Mouse (Mus musculus): Measurements from ENCODE around the gene Cmtm7.

Gene Cmtm7

GRCm38 (mm10) chr9:114794491-114794890 is 12.8 kb upstream of the Cmtm7 start:
- no peak for DNase-seq (ENCODE audit: low read depth)

DNA sequence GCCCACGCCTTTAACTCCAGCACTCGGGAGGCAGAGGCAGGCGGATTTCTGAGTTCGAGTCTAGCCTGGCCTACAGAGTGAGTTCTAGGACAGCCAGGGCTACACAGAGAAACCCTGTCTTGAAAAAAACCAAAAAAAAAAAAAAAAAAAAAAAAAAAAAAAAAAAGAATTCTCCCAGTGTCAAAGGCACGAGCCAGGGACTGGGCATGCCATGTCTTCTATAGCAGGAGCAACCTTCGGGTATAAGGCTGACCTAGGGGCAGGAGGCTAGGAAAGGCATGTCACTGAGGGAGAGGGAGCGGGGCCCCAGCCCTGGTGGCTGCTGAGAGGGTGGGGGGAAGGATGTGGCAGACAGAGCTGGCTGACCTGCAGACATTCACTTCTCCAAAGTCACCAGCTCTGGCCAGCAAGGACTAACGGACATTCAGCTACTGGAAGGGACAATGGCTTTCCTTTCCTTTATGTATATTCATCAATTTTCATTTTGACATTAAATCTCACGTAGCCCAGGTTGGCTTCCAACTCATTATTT is 12.2 kb upstream of the Cmtm7 start:
- DNase-seq (ENCODE audit: low read depth): no peak

- DNase-seq (ENCODE audit: low read depth): no peak
Observed at GRCm38 (mm10) chr9:114789989-114790388, 8.3 kb upstream of the Cmtm7 start.

DNA sequence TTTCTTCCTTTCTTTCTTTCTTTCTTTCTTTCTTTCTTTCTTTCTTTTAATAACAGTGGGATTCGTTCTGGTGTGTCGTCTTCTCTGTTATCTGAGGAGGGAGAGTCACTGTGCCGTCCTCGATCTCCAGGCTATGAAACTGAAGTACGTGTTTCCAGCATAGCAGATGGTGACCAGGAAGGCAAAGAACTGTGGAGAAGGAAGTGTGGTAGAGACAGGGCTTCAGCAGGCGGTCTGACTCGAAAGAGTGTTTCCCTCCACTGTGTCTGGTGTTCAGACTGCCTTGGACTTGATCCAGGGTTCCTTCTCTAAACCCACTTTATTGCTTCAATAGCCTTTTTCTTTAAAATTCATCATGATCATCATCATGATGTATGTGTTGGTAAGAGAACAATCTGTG is 7.9 kb upstream of the Cmtm7 start:
- no peak for DNase-seq (ENCODE audit: low read depth)

GRCm38 (mm10) chr9:114788697-114789096 is 7.0 kb upstream of the Cmtm7 start:
- no peak for DNase-seq (ENCODE audit: low read depth)

DNA sequence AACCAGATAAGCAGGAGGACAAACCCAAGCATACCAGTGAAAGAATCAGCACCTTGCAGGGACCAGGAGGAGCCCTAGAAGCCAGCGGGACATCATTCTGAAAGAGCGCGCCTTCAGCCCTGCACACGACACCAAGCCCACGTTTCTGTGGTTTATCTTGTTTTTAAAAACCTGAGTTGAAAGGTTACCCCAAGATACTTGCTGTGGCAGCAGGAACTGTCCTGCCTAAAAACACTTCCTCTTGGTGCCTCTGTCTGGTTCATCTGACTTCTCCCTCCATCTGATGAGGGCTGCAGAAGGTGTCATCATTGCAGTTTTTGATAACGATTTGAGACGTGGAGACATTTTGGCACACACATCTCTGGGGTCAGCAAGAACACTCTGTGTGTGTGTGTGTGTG is 6.1 kb upstream of the Cmtm7 start:
- no peak for DNase-seq (ENCODE audit: low read depth)

DNA sequence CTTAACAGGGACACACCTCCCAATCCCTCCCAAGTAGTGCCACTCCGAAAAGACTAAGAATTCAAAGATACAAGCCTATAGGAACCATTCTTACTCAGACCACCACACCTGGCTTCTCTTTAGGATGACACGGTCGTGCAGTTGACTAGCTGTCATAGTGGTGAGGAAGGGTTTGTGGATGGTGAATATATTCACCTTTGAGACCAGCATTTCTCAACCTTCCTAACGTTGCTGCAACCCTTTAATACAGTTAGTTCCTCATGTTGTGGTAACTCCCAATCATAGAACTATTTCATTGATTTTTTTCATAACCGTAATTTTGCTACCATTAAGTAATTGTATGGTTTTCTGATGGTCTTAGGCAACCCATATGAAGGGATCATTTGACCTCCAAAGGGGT is 5.5 kb upstream of the Cmtm7 start:
- no peak for DNase-seq (ENCODE audit: low read depth)

DNA sequence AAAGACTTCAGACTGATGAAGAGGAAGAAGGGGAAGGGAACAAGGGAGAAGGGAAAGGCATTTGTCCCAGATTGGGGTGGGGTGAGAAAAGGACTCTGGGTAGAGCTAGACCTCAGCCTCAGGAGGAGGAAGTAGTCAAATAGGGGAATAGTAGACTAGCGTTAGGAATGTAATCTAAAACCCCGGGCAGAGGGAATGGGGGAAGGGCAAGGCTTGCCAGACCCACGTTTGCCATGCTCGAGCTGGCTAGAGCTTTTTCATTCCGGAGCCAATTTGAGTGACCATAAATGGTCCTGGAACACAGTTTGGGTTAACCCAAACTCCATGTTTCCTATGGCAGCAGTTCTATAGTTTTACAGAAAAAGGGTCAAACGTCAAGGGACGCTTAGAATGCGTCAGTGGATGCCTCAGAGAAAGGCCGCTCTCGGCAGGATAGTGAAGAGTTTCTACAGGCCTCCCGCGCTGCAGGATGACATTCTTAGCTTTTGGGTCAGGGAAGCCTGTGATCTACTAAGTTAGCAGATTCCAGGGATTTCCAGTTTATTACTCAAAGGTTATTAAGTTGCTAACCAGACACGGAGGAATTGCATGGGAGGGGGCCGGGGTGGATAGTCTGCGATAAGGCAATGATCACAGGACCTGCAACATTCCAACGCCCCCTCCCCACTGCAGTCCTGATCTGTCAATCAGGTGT is 3.9 kb upstream of the Cmtm7 start:
- no peak for DNase-seq (ENCODE audit: low read depth)

DNA sequence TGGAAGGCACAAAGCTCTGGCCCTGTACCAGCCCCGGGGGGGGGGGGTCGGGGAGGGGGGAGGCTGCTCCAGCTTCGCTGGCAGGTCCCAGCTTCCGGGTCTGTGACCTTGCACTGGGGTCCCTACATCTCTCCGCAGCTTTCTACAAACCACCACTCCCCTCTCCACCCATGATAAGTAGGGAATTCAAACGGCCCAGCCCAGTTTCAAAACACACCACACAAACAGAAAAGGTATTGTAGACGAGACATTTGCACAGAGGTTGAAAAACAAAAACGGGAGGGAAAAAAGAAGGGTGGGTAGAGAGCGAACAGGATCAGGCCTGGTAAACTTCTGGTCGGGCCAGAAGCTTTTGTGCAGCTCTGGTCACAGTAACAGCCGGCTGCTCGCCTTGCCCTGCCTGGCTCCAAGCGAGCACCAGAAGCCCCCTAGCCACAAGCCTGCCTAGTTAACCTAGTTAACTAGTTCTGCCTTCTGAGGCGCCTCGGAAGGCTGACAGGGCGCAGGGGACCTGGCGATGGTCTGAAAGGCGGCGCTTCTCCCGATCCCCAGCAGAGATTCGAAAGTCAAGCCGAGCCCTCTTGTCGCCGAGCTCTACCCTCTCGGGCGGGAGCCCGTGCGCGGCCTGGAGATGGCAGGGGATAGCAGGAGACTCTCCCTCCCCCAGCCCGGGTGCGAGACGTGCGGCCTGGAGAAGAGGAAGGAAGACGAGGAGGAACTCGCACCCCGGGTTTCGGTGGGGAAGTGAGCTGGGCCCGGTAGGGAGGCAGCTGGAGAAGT is 720 bp downstream of the Cmtm7 start:
- DNase-seq (ENCODE audit: low read depth): no peak

DNA sequence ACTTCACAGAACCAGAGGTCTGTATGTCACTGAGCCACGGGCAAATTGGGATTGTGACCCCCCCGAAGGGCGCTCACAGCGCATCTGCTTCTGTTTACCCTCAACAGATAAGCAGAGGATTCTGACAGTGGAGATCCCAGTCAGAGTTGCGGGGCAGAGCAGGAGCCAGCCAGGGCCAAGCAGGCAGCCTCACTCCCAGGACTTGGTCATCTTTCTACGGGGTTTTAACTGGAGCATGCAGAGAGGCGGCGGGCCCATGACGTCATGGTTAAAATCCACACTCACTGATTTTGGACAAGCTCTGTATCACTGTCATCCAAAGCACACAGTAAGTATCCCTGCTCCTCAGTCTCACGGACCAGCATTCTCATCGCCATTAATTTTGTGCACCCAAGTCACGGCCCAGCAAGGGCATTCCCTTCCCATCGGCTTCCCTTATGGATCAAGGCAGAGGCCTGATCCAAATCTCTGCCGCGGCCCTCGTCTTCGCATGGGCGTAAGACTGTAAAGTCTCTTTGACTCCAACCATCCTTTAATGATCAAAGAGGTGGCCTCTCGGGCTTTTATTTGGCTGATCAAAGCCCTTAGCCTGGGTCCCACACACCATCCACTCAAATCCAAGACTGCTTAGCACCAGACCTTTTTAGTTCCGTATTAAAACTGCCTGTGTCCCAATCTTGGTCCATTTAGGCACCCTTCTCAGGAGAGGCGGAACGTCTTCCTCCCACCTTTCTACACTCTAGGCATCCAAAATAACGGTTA is 1.5 kb downstream of the Cmtm7 start:
- no peak for DNase-seq (ENCODE audit: low read depth)

GRCm38 (mm10) chr9:114778877-114779276 is 2.8 kb downstream of the Cmtm7 start:
- DNase-seq (ENCODE audit: low read depth): no peak

GRCm38 (mm10) chr9:114778047-114778390 is 3.6 kb downstream of the Cmtm7 start:
- DNase-seq (ENCODE audit: low read depth): no peak

GRCm38 (mm10) chr9:114777178-114778046 is 4.2 kb downstream of the Cmtm7 start:
- no peak for DNase-seq (ENCODE audit: low read depth)

- no peak for DNase-seq (ENCODE audit: low read depth)
Observed at GRCm38 (mm10) chr9:114776361-114776760, 5.3 kb downstream of the Cmtm7 start.

- no peak for DNase-seq (ENCODE audit: low read depth)
Observed at GRCm38 (mm10) chr9:114775272-114775671, 6.4 kb downstream of the Cmtm7 start.

DNA sequence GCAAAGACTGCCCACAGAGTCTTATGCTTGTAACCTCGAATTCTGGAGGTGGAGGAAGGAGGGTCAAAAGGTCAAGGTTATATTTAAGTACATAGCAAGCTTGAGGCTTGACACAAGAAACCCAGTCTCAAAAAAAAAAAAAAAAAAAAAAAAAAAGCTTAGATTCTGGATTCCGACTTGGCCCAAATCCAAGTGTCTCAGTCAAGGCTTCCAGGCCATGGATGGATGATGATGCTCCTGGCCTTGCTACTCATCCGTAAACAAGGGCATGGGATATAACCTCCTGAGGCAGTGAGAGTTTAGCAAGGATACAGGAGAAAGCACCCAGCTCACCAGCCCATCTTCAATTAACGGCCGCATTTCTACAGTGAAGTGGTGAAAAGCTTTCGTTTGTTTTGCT is 7.0 kb downstream of the Cmtm7 start:
- DNase-seq (ENCODE audit: low read depth): no peak

GRCm38 (mm10) chr9:114771565-114771964 is 10.1 kb downstream of the Cmtm7 start:
- DNase-seq (ENCODE audit: low read depth): no peak

- DNase-seq (ENCODE audit: low read depth): no peak
Observed at GRCm38 (mm10) chr9:114770224-114770623, 11.4 kb downstream of the Cmtm7 start.

DNA sequence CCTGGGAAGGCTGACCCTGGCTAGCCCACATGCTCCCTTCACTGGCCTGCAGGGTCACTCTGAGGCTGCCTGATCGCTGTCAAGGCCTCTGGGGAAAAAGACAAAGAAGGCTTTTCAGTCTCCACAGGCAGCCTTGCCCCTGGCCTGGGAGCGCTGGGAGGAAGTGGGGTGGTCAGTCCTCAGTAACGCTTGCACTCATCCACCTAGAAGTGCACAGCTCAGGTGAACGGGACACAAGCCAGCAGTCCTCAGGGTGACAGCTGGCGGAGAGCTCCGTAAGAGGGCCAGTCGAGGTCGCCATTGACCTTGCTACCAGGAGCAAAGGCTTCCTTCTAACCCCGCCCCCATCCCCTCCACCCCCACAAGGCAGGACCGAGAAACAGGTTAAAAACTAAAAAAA is 13.6 kb downstream of the Cmtm7 start:
- no peak for DNase-seq (ENCODE audit: low read depth)

GRCm38 (mm10) chr9:114767507-114767906 is 14.1 kb downstream of the Cmtm7 start:
- DNase-seq (ENCODE audit: low read depth): no peak

- DNase-seq (ENCODE audit: low read depth): no peak
Observed at GRCm38 (mm10) chr9:114767030-114767429, 14.6 kb downstream of the Cmtm7 start.

DNA sequence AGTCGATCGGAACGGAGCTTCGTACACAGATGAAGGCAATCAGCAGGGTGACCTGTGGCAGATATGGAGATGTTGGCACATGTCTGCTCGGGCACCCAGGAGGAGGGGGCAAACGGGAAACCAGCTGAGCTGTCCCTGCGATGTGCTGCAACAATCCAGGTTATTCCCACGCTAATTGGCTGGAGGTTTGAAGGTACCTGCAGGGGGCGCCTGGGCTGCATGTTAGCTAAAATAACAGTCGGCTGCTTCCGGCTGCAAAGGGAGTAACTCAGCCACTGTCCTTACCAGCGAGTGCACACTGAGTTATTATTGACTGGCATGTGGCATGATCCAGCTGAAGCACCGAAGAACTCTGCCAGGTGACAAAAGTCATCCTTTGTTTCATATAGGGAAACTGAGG is 18.3 kb downstream of the Cmtm7 start:
- DNase-seq (ENCODE audit: low read depth): no peak
